Mouse (Mus musculus) T-cell, adult 2 months (primary cell): ENCODE measurements around the gene Slc16a12.
"Not testable (repeated sequence)": the region's sequence is repeated elsewhere in the genome, so short reads cannot be mapped to it uniquely, and the experiment has no call there.

Experiments used
- DNase-seq: peaks from one replicate; pipeline ENCODE4 v3.0.0; 2022; ENCODE audit warnings: low spot score

Gene Slc16a12

GRCm38 (mm10) chr19:34666127-34666526, 81.0 kb downstream of the Slc16a12 start:
- DNase-seq: peak; percentile 48

GRCm38 (mm10) chr19:34662740-34663139, 84.3 kb downstream of the Slc16a12 start:
- no peak for DNase-seq

DNA sequence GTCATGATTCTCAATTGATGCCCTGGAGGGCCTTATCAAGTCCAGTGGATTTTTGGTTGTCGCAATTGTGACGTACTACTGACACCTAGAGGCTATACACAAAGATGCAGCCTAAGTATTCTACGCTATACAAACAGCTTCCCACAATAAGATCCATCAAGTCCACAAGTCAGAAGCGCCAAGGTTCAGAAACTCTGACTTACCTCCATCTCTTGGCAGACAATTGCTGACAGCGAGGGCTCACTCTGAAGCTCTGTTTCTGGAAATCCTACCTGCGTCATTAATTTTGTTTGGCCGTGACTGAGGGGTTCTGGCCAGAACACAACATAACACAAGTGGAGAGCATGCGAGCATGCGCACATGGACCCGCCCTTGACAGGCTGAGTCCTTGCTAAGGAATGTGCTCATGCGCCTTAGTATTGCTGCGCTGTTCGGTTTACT, 85.0 kb downstream of the Slc16a12 start:
- peak; percentile 27 for DNase-seq

DNA sequence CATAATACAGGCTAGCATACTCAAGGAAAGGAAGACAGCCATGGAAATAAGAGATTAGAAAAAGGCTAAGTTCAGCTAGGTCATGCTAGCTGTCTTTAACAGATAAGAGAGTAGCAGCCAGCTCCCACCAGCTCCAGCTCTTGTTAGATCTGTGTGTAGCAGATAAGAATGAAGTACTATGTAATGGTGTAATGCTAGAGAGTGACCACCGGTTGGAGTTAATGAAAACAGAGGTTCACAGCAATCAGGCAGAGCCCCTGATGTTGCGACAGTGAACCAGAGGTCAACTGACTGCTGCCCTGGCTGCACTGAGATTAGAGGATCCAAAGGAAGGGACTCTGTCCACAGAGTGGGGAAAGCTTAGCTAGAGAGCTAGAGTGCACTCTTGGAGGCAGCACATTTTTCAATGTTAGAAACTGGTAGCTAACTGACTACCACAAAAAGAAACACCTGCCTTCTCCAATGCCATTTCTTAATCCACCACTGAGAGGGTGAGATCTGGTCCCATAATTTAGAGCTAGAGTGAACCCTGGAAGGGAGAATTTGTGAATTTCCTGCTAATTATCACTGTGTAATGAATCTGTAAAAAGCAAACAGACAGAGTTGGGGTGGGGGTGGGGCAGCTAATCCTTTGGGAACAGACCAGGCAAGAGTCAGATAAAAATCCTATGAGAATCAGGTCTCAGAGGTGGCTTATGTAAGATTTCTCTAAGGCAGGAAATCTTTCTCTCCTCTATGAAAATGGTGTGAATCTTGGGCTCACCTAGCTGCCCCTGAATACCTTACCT, 90.4 kb downstream of the Slc16a12 start:
- DNase-seq: no peak

DNA sequence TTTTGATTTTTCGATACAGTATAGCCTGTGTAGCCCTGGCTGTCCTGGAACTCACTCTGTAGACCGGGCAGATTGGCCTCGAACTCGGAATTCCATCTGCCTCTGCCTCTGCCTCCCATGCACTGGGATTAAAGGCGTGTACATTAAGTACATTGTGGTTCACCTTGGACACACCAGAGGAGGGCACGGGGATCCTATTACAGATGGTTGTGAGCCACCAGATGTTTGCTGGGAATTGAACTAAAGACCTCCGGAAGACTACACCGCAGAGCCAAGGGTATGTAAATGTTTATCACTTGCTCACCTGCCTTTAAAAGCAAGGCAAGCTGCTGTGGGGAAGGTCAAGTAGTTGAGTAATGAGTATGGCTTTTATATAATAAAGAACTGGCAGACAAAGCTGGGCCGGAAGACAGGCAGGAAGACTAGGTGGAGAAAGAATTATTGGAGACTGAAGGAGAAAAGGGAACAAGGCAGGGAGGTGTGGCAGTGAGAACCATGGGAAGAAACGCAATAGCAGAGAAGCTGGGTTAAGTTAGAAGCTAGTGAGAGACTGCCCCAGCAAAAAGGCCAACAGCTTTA, 91.8 kb downstream of the Slc16a12 start:
- no peak for DNase-seq

- DNase-seq: no peak
These were observed 96.1 kb downstream of the Slc16a12 start for GRCm38 (mm10) chr19:34650997-34651396.

DNA sequence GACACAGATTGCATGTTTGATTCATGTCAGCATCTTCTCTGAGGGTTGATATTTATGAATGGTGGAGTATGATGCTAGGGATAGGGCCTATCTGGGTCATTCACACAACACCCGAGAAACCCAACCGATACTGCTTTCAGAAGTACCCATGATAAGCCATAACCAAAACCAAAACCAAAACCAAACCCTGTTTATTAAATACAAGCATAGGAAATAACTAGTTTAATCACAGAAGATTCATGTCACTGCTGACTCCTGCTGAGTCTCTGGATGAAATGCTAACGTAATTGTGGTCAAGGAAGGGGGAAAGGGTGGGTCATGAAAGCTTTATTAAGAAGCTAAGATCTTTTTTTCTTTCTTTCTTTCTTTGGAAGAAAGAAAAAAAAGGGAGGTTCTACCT, 96.8 kb downstream of the Slc16a12 start:
- DNase-seq: no peak

GRCm38 (mm10) chr19:34647630-34648029, 99.5 kb downstream of the Slc16a12 start:
- DNase-seq: not testable (repeated sequence)

GRCm38 (mm10) chr19:34642616-34643015, 104.5 kb downstream of the Slc16a12 start:
- no peak for DNase-seq

GRCm38 (mm10) chr19:34640623-34641022, 106.5 kb downstream of the Slc16a12 start, which contains the start of the genes Ifit1bl2 and Ifit1:
TSS of gene Ifit1bl2 (minus strand) at chr19:34640743.
TSS of gene Ifit1 (plus strand) at chr19:34640871.
- DNase-seq: peak; percentile 68

- DNase-seq: peak; percentile 52
These were observed 110.0 kb downstream of the Slc16a12 start for GRCm38 (mm10) chr19:34636933-34637557.

- DNase-seq: no peak
These were observed 113.6 kb downstream of the Slc16a12 start for GRCm38 (mm10) chr19:34633484-34633883.

GRCm38 (mm10) chr19:34631487-34631886, 115.6 kb downstream of the Slc16a12 start:
- DNase-seq: no peak

DNA sequence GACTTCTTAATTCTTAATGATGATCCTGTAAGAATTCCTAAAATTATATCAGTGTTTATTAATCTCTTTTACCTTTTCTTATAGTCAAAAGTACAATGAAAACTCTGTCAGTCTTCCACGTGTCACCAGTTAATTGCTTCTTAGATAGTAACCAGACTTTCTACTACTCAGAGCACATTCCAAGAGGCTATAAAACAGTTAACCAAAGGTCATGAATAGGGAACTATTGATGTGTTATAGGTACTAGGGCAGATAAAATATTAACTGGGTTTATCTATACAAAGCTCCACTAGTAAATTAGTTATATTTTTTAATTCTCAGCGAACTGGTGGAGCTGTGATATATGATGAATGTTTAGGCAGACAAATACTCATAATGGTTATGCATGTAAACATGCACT, 119.6 kb downstream of the Slc16a12 start:
- DNase-seq: no peak

DNA sequence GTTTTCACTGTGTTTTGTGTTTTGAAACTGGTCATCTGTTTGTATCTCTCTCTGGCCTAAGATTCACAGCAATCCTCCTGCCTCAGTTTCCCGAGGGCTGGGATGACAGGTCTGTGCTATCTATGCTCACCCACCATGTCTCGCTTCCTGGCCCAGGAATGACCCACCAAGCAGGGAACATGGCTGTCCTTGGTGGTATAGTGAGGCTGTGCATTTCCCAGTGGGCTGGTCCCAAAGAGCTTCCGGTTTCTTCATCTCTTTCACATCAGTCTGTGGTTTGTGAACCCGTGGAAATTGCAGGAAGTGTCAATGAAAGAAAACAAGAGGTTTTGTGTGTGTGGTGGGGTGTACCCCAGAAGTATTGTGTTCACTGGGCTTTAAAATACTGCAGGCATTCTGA, 122.4 kb downstream of the Slc16a12 start:
- peak; percentile 53 for DNase-seq

DNA sequence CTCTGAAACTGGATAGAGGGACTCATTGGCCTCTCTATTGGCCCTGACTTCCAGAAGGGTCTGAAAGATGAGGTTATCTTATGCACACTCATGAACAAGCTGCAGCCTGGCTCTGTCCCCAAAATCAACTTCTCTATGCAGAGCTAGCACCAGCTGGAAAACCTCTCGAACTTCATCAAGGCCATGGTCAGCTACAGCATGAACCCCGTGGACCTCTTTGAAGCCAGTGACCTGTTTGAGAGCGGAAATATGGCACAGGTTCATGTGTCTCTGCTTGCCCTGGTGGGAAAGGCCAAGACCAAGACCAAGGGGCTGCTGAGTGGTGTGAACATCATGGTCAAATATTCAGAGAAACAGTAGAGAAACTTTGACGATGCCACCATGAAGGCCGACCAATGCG, 123.3 kb downstream of the Slc16a12 start:
- no peak for DNase-seq

DNA sequence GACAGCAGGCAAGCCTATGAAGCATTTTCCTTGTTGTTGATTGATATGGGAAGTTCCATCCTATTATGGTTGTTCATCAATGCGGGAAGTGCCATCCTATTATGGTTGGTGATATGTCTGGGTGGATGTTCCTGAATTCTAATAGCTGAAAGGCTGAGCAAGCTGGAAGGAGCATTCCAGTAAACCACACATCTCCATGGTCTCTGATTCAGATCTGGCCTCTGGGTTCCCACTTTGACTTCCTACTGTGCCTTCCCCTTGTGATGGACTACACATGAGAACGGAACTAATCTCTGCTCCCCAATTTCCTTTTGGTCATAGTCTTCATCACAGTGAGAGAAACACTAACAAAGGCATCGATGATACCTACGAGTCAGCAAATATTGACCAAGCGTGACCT, 126.2 kb downstream of the Slc16a12 start:
- DNase-seq: no peak
